Mouse (Mus musculus) adrenal gland, postnatal 14 days (tissue): ENCODE measurements around the gene Vcpkmt. TPM values are rescaled to one million over a fixed set of nuclear protein-coding genes. Genes with fewer than 3 reads are reported as not detected.

Experiments
- DNase-seq: peaks from one replicate; pipeline ENCODE4 v3.0.0; 2021; ENCODE audit warnings: mixed read lengths
- long read RNA-seq, 2 experiments: library from polyadenylated mRNA; stranded (forward); transcript quantifications; one replicate each; pipeline ENCODE4 v2.0.0; 2021
- total RNA-seq: library from RNA; stranded (reverse); gene quantifications from 2 replicates; pipeline ENCODE4 v1.2.3, GENCODE M21; 2021

The Vcpkmt gene
- total RNA-seq = 8.9 and 12.5 TPM in 2 replicates
- long read RNA-seq, experiment 1, transcript Vcpkmt-201 (6 exons, 1,027 nt) = major isoform, 6 of 17 reads
- long read RNA-seq, experiment 1, partial matches to known transcripts = 4 of 17 reads
- long read RNA-seq, experiment 1, other reads (novel, unspliced or antisense) = 7 of 17 reads
- long read RNA-seq, experiment 2, transcript Vcpkmt-201 (6 exons, 1,027 nt) = major isoform, 7 of 12 reads
- long read RNA-seq, experiment 2, partial matches to known transcripts = 3 of 12 reads
- long read RNA-seq, experiment 2, other reads (novel, unspliced or antisense) = 2 of 12 reads

- peak; percentile 94 for DNase-seq
Observed at GRCm38 (mm10) chr12:69582613-69583269, at the start of gene Vcpkmt. Gene Vcpkmt, minus strand, starts transcription at chr12:69583028.

DNA sequence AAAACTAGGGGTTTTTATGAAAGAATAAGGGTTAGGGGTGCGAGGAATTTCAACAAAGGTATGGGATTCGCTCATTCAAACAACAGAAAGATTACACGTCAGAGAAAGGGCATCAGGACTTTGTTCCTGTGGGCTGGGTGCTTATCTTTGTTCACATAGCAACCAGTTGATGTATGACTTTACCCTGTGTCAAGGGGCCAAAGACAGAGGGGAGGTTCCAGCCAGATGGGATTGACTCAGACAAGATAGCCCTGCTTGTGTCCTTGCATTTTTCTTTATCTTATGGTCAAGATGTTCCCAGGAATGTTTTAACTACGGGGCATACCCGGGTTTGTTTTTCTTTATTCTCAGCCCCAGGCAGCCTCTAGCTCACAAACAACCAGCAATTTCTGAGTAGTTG lies 35.8 kb upstream of the Vcpkmt start:
- DNase-seq = peak; percentile 16

DNA sequence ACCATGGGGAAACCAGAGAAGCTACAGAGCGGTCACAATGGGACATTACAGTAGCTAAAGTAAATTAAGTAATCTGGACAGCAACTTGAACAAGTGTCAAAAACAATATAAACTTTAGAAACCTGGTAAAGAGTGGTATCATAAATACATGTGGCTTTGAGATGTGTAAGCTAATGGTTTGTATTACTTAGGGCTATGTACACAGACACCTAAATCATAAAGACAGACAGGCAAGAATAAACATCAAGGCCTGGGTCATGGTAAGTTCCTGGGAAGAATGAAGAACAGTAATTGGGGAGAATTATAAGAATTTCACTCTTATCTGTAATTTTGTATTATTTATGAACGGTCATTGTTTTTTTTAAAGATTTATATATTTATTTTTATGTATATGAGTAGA lies 21.5 kb upstream of the Vcpkmt start:
- DNase-seq = no peak

GRCm38 (mm10) chr12:69597446-69597845 lies 14.6 kb upstream of the Vcpkmt start:
- DNase-seq = no peak

- no peak for DNase-seq
Observed at GRCm38 (mm10) chr12:69593130-69593529, 10.3 kb upstream of the Vcpkmt start.

GRCm38 (mm10) chr12:69583270-69583629 lies 422 bp upstream of the Vcpkmt start:
- no peak for DNase-seq

DNA sequence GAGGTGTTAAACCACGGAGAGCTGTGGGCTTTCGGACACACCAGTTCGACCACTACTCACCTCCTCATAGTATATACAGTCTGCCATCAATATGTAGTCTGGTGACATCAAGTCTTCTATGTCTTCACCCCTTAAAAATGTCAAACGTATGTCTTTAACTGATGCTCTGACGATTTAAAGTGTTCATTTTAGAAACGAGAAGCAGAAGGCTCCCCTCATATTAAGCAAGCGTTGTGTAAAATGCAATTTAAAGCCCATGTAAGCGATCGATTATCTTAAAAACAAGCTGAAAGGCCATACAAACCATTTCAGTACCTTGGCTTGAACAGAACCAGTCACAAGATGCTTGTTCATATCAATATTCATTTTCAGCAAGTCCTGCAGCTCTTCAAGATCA lies 614 bp downstream of the Vcpkmt start:
- no peak for DNase-seq

GRCm38 (mm10) chr12:69579623-69580022 lies 3.2 kb downstream of the Vcpkmt start:
- DNase-seq = no peak

- no peak for DNase-seq
Observed at GRCm38 (mm10) chr12:69576120-69576627, 6.7 kb downstream of the Vcpkmt start.

- DNase-seq = peak; percentile 81
Observed at GRCm38 (mm10) chr12:69573916-69574881, 8.6 kb downstream of the Vcpkmt start.

GRCm38 (mm10) chr12:69573271-69573670 lies 9.6 kb downstream of the Vcpkmt start:
- no peak for DNase-seq

- DNase-seq = peak; percentile 22
Observed at GRCm38 (mm10) chr12:69569926-69570325, 12.9 kb downstream of the Vcpkmt start.

DNA sequence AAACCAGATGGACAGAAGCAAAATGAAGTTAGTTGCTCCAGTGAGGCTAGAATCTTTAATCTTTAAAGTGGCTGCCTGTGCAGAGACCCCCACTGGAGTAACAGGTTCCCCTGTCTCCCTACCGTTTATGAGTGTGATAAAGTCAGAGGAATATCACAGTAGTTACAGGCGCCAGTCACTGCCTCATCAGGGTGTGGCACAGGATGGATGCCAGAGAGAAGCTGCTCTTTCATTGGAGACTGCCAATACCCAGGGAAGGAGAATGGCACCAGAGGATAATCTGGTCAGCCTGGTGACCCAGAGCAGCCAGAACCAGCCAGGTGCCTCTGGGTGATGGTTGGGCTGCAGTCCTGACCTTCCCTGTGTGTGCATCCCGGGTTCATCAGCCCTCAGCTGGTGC lies 14.6 kb downstream of the Vcpkmt start:
- no peak for DNase-seq

DNA sequence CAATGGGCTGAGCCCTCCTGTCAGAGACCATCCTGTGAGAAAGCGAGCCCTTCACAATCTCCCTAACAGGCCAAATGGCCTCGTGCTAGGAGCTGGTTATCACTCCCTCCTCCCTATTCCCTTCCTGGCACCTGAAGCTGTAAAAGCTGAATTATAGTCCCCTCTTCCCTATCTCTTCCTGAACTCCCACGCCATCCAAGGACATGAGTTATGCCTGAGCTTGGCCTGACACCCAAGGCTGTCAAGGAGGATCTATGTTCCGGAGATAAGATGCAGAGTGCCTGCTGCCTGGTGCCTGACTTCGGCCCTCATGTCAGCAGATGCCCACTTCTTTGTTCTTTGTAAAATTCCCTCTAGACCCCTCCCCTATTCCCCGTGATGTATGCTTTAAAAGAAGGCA lies 21.8 kb downstream of the Vcpkmt start:
- DNase-seq = peak; percentile 68

DNA sequence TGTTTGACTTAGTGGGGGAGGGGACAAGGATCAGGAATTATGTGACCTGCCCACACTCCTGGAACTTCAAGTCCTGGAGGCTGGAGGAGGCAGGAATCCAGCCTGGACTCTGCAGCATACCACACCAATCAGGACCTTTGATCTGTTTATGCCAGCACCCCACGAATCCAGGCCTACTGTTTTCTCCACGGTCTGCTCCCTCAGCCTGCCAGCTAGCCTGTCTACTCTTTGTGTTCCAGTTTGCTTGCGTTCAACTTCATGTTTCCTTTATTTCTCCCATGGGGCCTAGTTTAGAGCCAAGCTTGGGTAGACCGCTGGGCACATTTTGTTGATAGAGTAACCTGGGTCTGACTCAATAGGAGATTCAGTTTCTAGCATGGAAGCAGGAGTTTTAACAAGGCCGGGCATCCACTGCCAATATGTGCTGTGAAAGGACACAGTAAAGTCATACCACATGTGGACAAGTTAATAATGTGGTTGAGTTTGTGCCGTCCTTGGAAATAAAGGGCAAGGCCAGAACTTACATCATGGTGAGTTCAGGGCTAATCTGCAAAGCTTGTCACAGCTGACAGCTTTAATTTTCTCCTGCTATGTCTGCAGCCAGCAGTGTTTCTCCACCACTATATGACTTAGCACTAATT lies 26.5 kb downstream of the Vcpkmt start:
- peak; percentile 68 for DNase-seq

- DNase-seq = no peak
Observed at GRCm38 (mm10) chr12:69545456-69546178, 37.2 kb downstream of the Vcpkmt start.

DNA sequence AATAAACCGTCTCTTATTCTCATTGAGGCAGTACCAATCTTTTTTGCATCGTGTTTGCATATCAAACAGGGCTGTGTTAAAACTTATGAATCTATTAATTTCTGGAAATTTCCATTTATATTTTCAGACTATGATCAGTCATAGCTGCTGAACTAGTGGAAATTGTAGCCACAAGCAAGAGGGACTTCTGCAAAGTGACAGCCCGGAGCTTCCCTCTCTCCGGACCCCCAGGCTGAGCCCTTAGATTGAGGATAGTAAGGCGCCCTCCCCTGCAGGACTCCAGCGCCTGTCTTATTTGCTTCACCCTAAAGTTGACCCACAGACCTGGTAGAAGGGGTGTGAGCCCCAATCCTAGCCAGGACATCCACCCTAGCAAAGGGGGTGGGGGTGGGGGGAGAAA lies 37.8 kb downstream of the Vcpkmt start:
- no peak for DNase-seq

GRCm38 (mm10) chr12:69544562-69544961 lies 38.3 kb downstream of the Vcpkmt start:
- DNase-seq = no peak

- no peak for DNase-seq
Observed at GRCm38 (mm10) chr12:69542376-69542775, 40.5 kb downstream of the Vcpkmt start.

GRCm38 (mm10) chr12:69541663-69542062 lies 41.2 kb downstream of the Vcpkmt start:
- DNase-seq = no peak

DNA sequence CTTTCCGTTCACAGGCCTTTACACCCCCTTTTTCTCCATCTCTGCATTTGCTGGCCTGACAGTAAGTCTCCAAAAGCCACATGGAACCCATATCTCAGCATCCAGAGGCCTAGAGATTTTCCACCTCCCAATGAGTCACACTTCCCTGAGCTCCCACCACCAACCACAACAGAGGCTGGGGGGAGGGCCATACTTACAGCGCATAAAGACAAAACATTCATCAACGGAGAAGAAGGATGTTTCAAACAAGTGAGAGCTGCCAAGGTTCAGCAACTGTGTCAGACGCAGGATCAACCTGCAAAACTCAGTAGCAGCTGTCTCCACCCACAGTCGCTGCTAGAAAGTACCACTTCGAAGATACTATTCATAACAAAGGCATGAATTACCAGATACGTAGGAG lies 43.5 kb downstream of the Vcpkmt start:
- DNase-seq = no peak
